Mouse (Mus musculus) cerebellum, adult 9-11 months (tissue): ENCODE results near the gene S100a5.

ENCODE experiments used
- DNase-seq: peaks from one replicate; pipeline ENCODE4 v3.0.0; 2022

Gene S100a5

GRCm38 (mm10) chr3:90600458-90601195 is 7.7 kb upstream of the S100a5 start:
- DNase-seq = no peak

- DNase-seq = no peak
Observed at GRCm38 (mm10) chr3:90601486-90602110, 6.7 kb upstream of the S100a5 start, which contains the start of gene Gm42674. Gene Gm42674 (plus strand): TSS chr3:90601904.

- DNase-seq = no peak
Observed at GRCm38 (mm10) chr3:90603623-90604022, 4.7 kb upstream of the S100a5 start, which contains the start of gene S100a4. Gene S100a4 (plus strand): TSS chr3:90603771.

GRCm38 (mm10) chr3:90604416-90604815 is 3.9 kb upstream of the S100a5 start:
- DNase-seq = no peak

- no peak for DNase-seq
Observed at GRCm38 (mm10) chr3:90605049-90605448, 3.3 kb upstream of the S100a5 start.

GRCm38 (mm10) chr3:90605736-90606135 is 2.6 kb upstream of the S100a5 start:
- DNase-seq = no peak

- DNase-seq = no peak
Observed at GRCm38 (mm10) chr3:90606185-90606584, 2.1 kb upstream of the S100a5 start.

- no peak for DNase-seq
Observed at GRCm38 (mm10) chr3:90607361-90607760, 962 bp upstream of the S100a5 start.

GRCm38 (mm10) chr3:90609102-90609501 is 779 bp downstream of the S100a5 start:
- no peak for DNase-seq

- DNase-seq = no peak
Observed at GRCm38 (mm10) chr3:90611494-90611893, 3.2 kb downstream of the S100a5 start.

- DNase-seq = no peak
Observed at GRCm38 (mm10) chr3:90612061-90612460, 3.7 kb downstream of the S100a5 start.

GRCm38 (mm10) chr3:90612728-90613291 is 4.5 kb downstream of the S100a5 start, which contains the start of gene S100a6:
Gene S100a6 (plus strand): TSS chr3:90612882.
- no peak for DNase-seq

GRCm38 (mm10) chr3:90613461-90614147 is 5.3 kb downstream of the S100a5 start:
- no peak for DNase-seq

GRCm38 (mm10) chr3:90614148-90614530 is 5.8 kb downstream of the S100a5 start:
- DNase-seq = no peak

- no peak for DNase-seq
Observed at GRCm38 (mm10) chr3:90614611-90615251, 6.4 kb downstream of the S100a5 start.

- peak; percentile 29 for DNase-seq
Observed at GRCm38 (mm10) chr3:90615415-90615814, 7.1 kb downstream of the S100a5 start.

- DNase-seq = no peak
Observed at GRCm38 (mm10) chr3:90615911-90616310, 7.6 kb downstream of the S100a5 start.

- no peak for DNase-seq
Observed at GRCm38 (mm10) chr3:90617586-90617985, 9.3 kb downstream of the S100a5 start.

- no peak for DNase-seq
Observed at GRCm38 (mm10) chr3:90621552-90621951, 13.2 kb downstream of the S100a5 start.

GRCm38 (mm10) chr3:90623435-90624071 is 15.2 kb downstream of the S100a5 start:
- DNase-seq = no peak

GRCm38 (mm10) chr3:90625496-90625895 is 17.2 kb downstream of the S100a5 start:
- no peak for DNase-seq

GRCm38 (mm10) chr3:90626266-90627021 is 18.1 kb downstream of the S100a5 start:
- DNase-seq = no peak
